Mouse (Mus musculus) hindbrain, embryonic 10.5 days (tissue): ENCODE data around the gene Dtd2. TPM values are rescaled to one million over a fixed set of nuclear protein-coding genes. Genes with fewer than 3 reads are reported as not detected.

Source experiments
- polyA plus RNA-seq: library from polyadenylated mRNA; unstranded; fragments of >200 nt; fragmentation: Nextera tagmentation; extraction: Ambion mirVana; gene quantifications from 2 replicates; pipeline ENCODE4 v1.2.1, GENCODE M21; 2016

The Dtd2 gene
- polyA plus RNA-seq, 1 experiment from 2014 or later: 24.3 TPM

Other genes starting within 250 kb of the Dtd2 start
- 28.1 and 31.1 TPM in 2 replicates for gene Hectd1, start 177.0 kb downstream of the Dtd2 start, polyA plus RNA-seq
- gene Heatr5a, start 35.2 kb downstream of the Dtd2 start, polyA plus RNA-seq: 10.1 and 12.0 TPM in 2 replicates
- gene Gpr33, start 21.6 kb upstream of the Dtd2 start, polyA plus RNA-seq: not detected in 2 replicates
- 10.1 and 15.5 TPM in 2 replicates for gene Nubpl, start 91.2 kb upstream of the Dtd2 start, polyA plus RNA-seq